Mouse (Mus musculus) gastrocnemius, adult 2 months (tissue): ENCODE data around the gene 2310003L06Rik. TPM values are rescaled to one million over a fixed set of nuclear protein-coding genes. Genes with fewer than 3 reads are reported as not detected.

Experiments
- DNase-seq: peaks from one replicate; pipeline ENCODE4 v3.0.0; 2022
- H3K27ac ChIP-seq: fragments of 200-600 bp; 2 replicates; pipeline ENCODE4 v1.8.1; 2022; ENCODE audit warnings: mild to moderate bottlenecking
- H3K4me3 ChIP-seq: fragments of 200-600 bp; 2 replicates; pipeline ENCODE4 v1.8.1; 2022; ENCODE audit warnings: mild to moderate bottlenecking, moderate library complexity
- CTCF ChIP-seq: fragments of 200-600 bp; IDR thresholded peaks from 2 replicates; pipeline ENCODE4 v1.8.1; 2022; ENCODE audit warnings: antibody characterized with exemption, mild to moderate bottlenecking, moderate library complexity
- intact Hi-C: fragments of 180-260 bp; cut with DNase I; formaldehyde crosslinking; loops from one replicate; pipeline ENCODE4 v1.15.1; 2025
- long read RNA-seq, 2 experiments: library from polyadenylated mRNA; stranded (forward); transcript quantifications; one replicate each; pipeline ENCODE4 v2.0.0; 2021
- total RNA-seq, 2 experiments: library from RNA; stranded (reverse); gene quantifications; 2 replicates each; pipeline ENCODE4 v1.2.3; 2021

The 2310003L06Rik gene
- not detected for total RNA-seq
- long read RNA-seq, experiment 1, result 0 reads
- long read RNA-seq, experiment 2, result 0 reads

DNA sequence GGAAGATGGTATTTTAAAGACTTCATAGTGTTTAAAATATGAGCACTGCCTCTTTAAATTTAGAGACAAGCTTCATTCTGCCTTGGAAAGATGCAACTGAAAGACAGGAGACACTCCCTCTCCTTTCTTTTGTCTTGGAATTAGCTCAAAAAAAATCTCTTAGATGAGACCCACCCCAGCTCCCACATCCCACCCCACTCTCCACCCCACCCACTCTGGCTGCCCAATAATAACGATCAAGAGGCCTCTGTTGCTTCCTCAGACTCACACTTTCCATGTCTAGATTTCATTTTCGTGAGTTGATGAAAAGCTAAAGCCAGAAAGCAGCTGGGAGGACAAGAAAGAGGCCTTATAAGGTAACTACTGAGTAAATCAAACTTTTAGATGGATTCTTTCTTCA lies at the start of gene 2310003L06Rik, which contains the start of gene Gm28434:
Gene 2310003L06Rik, plus strand, starts transcription at position 259 of the 400 bp plus-strand sequence.
Gene Gm28434, plus strand, starts transcription at position 317 of the 400 bp plus-strand sequence.
- H3K4me3 ChIP-seq, result no peak within 1 kb of the TSS
- TF ChIP-seq CTCF, result no peak
- no peak for DNase-seq
- no peak within 1 kb of the TSS for H3K27ac ChIP-seq
- intact Hi-C loops, result no loop called here

DNA sequence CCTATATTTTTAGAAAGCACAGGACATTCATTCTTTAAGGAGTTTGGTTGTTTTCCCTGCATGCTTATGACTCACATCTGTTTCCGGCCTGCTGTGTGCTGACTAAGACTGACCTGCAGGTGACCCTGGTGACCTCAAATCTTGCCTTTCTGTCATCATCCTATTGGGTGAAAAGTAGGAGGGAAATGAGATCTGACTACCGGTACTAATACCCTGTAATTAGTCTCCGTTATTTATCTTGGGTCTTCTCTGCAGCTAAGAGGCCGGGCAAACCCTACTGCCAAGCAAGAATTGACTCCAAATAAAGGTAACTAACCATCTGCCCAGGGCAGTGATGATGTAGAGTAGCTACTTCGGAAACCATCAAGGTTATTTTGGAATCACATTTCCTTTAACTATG lies 43.9 kb upstream of the 2310003L06Rik start, which contains the start of gene Csn3:
Gene Csn3, plus strand, starts transcription at position 208 of the 400 bp plus-strand sequence.
- Histone ChIP-seq H3K27ac (no peak within 1 kb of the TSS), H3K4me3 (no peak within 1 kb of the TSS)
- DNase-seq, result no peak
- TF ChIP-seq CTCF, result no peak
- intact Hi-C loops, result no loop called here

DNA sequence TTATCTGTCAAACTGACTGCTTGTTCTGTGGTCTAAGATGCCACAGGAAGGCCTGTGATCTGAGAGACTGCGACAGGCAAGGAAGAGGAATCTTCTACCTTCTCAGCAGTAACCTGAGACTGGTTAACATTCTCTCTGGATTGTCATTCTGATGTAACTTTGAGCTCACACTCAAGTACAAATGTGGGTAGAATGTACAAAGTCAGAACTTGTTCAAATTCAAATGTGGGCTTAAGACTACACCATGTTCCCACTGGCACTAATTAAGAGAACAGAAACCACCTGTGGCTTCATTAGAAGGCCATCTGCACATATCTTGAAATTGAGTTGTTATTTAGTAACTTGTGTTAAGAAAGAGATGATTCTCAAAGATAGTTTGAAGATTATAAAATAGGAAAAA lies 37.7 kb upstream of the 2310003L06Rik start:
- intact Hi-C loops, result no loop called here
- no peak overlapping the region for H3K4me3 ChIP-seq
- no peak overlapping the region for H3K27ac ChIP-seq
- TF ChIP-seq CTCF, result no peak
- DNase-seq, result no peak

DNA sequence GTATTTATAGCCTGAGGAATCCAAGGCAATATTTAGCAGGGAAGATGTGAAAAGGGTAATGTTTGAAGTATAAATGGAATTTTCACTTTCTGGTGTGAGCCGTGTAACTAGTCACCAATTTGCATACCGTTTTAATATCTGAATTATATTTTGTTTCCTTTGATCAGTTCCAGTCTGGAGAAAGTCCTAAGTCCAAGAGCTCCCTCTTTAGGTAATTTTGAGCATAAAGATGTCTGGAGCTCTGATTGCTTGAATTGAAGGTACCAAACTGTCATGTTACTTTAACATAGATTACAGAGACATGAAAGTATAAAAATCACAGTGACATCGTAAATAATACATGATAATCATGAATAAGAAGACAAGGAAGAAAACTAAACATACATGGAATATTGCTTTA lies 28.5 kb upstream of the 2310003L06Rik start:
- intact Hi-C loops, result no loop called here
- no peak overlapping the region for H3K4me3 ChIP-seq
- TF ChIP-seq CTCF, result no peak
- no peak overlapping the region for H3K27ac ChIP-seq
- DNase-seq, result no peak

DNA sequence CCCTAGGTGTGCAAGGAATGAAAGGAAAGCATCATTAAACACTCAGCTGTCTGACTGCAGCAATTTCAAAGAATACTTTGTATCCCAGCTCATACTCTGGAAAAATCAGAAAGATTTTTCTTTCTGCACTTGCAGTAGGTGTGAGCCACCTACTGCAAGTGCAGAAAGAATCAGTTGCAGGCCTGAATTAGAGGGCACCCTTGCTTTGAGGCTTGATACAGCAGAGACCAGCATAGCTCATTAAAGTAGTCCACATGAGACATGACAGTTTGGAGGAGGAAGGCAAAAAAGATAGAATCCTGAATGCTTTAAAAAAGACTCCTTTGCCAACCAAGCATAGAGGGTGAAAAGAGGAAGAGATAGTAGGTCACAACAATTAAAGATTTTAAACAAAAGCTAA lies 26.7 kb upstream of the 2310003L06Rik start:
- DNase-seq, result no peak
- intact Hi-C loops, result no loop called here
- H3K27ac ChIP-seq, result no peak overlapping the region
- TF ChIP-seq CTCF, result no peak
- H3K4me3 ChIP-seq, result no peak overlapping the region

DNA sequence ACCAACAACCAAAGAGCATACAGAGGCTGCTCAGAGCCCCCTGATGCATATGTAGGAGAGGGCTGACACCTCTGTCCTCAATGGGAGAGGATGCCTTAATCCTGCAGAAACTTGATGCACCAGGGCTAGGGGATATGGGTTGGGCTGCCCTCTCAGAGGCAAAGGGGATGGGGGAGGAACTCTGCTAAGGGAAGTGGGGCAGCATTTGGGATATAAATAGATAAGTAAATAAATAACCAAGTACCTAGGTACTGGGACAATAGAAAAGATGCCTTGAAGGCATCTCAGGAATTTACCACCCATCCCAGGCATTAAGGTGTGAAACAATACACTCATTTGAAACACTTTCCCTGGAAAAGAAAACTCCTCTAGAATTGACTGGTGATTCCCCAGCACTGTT lies 17.4 kb upstream of the 2310003L06Rik start:
- DNase-seq, result no peak
- Histone ChIP-seq H3K27ac (no peak overlapping the region), H3K4me3 (no peak overlapping the region)
- intact Hi-C loops, result no loop called here
- no peak for TF ChIP-seq CTCF

DNA sequence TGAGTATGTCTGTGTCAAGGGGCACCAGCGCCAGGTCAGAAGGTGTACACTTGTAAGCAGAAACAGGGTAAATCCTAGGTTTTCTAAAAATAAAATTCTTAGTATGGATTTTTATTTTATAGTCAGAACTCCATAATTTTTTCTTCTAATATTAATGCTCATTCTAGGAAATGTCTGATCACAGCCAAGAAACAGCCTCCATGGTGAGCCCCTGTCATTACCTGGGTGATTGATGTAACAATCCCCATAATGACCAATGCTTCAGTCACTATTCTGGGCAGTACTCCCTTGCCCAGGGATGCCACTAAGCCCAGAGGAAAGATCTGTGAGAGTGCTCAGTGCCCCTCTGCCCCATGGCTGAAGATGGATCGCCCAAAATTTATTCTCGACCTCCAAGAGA lies 9.9 kb downstream of the 2310003L06Rik start, which contains the start of gene Cabs1:
Gene Cabs1, plus strand, starts transcription at position 301 of the 400 bp plus-strand sequence.
- no peak for TF ChIP-seq CTCF
- intact Hi-C loops, result no loop called here
- H3K4me3 ChIP-seq, result no peak within 1 kb of the TSS
- no peak within 1 kb of the TSS for H3K27ac ChIP-seq
- no peak for DNase-seq

DNA sequence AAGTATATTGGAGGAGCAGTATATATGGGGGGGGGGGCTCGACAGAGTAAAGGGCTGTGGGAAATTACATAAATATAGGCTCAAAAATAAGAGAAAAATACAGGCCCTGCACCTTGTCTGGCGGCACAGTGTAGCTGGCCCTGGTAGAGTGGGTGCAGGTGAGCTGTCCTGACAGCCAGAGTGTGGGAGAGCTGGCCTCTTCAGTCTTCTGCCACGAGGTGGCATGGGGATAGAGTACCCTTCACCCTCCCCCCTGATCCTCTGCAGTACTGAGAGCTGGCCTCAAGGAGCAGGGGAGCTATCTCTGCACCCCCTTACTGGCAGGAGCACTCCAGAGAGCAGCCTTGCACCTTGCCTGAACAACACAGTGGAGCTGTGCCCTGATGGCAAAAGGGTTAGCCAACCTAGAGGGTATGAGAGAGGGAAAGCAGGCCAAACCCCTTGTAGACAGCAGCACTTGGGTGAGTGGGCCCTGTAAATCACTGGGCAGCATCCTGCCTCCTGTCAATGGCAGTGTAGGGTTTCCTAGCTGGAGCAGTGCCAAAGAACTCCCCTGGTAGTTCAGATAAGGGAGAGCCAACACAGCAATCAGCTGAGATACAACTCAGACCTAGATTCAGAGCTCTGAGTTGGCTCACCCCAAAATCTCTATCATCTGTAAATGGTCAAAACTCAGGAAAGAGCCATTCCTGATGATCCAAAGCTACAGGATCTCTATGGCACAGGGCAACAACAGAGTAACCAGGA lies 13.4 kb downstream of the 2310003L06Rik start:
- DNase-seq, result no peak
- TF ChIP-seq CTCF, result no peak
- Histone ChIP-seq H3K4me3 (no peak overlapping the region), H3K27ac (no peak overlapping the region)
- intact Hi-C loops, result no loop called here

DNA sequence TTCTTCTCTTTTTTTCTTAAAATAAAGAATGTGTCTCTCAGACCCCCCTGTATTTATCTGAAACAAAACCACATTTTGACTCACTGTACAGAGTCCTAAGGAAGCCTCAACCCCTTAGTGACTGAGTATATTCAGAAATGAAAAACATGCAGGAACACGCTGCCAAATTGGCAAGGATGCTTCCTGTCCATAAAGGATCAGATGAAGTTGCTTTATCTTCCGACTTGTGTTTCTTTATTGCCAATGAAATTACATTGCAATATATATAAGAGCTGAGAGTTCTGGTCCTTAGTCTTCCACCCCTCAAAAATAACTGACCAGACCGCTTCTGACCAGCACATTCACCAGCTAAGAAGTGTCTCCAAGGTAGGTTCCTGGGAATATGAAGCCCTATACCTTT lies 33.0 kb downstream of the 2310003L06Rik start, which contains the start of gene Smr3a:
Gene Smr3a, plus strand, starts transcription at position 301 of the 400 bp plus-strand sequence.
- intact Hi-C loops, result no loop called here
- DNase-seq, result no peak
- no peak within 1 kb of the TSS for H3K4me3 ChIP-seq
- no peak within 1 kb of the TSS for H3K27ac ChIP-seq
- no peak for TF ChIP-seq CTCF

DNA sequence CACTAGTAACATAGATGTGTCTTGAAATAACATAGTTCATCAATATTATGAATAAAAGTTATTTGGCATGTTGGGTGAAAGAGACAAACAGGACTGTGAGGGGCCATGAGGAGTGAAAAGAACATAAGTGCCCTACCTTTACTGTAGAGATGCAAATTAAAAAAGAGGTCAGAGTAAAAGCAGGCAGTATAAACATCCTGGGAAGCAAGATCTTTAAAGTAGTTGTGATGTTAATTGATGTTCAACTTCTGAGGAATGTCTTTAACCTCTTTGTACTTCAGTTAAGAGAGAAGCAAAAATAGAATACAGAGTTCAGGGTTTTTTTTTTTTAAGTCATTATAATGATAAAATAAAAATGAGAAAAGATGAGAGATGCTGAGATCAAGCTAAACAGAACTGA lies 36.0 kb downstream of the 2310003L06Rik start:
- DNase-seq, result no peak
- no peak overlapping the region for H3K27ac ChIP-seq
- no peak overlapping the region for H3K4me3 ChIP-seq
- no peak for TF ChIP-seq CTCF
- intact Hi-C loops, result no loop called here

Other genes with a start within 250 kb of the 2310003L06Rik start
- gene Csn1s2a, start 194.9 kb upstream of the 2310003L06Rik start, total RNA-seq, result not detected
- gene Csn1s2b, start 161.4 kb upstream of the 2310003L06Rik start, total RNA-seq, result not detected
- not detected for gene Prr27, start 143.8 kb upstream of the 2310003L06Rik start, total RNA-seq
- not detected for gene Odam, start 84.4 kb upstream of the 2310003L06Rik start, total RNA-seq
- not detected for gene Csn3, start 43.9 kb upstream of the 2310003L06Rik start, total RNA-seq
- gene Gm28434, start 58 bp downstream of the 2310003L06Rik start, total RNA-seq, result not detected
- gene Cabs1, start 10.0 kb downstream of the 2310003L06Rik start, total RNA-seq, result not detected
- gene Smr3a, start 33.1 kb downstream of the 2310003L06Rik start, total RNA-seq, result not detected
- gene Smr2, start 117.1 kb downstream of the 2310003L06Rik start, total RNA-seq, result not detected
- gene Gm11116, start 142.1 kb downstream of the 2310003L06Rik start, total RNA-seq, result not detected
- not detected for gene Gm11115, start 184.6 kb downstream of the 2310003L06Rik start, total RNA-seq